In genomic region chr8:115010769-115011073, GRCm38 (mm10) we compare ENCODE assay signal across 17 mouse cellular contexts.
DNase-seq lines count a peak whose midpoint lies in the region; ATAC-seq and TF ChIP-seq lines count a peak whose summit lies in the region.
"Had no signal": no experiment of that assay in that cellular context is flagged by ENCODE, and none has a peak within 500 bp of the region (broad histone marks: within the 10 kb centered on the region; RNA-seq: fewer than 3 reads in every experiment).

No protein-coding gene starts in this region.

- no peak for TF ChIP-seq CTCF in lung, embryonic 14.5 days (IDR thresholded peaks at IDR 0.05; ENCODE audit: low read depth)

- peak overlapping the region; percentile 88 for H3K27ac ChIP-seq in lung, embryonic 14.5 days (ENCODE audit: low read depth)
- H3K27ac ChIP-seq in embryonic facial prominence, embryonic 11.5 days (replicated peaks; ENCODE audit: low read depth, low read length): no peak overlapping the region
- H3K27ac ChIP-seq in neural tube, embryonic 11.5 days (ENCODE audit: low read depth, low read length): no peak overlapping the region
- H3K27ac ChIP-seq: limb, embryonic 12.5 days had no signal

- peak; percentile 61 for ATAC-seq in lung, embryonic 14.5 days (ENCODE audit: insufficient read depth)
- no peak for ATAC-seq in embryonic facial prominence, embryonic 11.5 days (replicated peaks; ENCODE audit: insufficient number of reproducible peaks, low FRiP score, low TSS enrichment, low read depth)
- ATAC-seq in neural tube, embryonic 11.5 days (ENCODE audit: insufficient read depth, low FRiP score, low TSS enrichment): no peak
- ATAC-seq: forebrain, postnatal 0 days; hindbrain, embryonic 16.5 days had no signal

- H3K27me3 ChIP-seq in lung, embryonic 14.5 days (ENCODE audit: insufficient read depth, low read length): no peaks in the 10 kb centered on the region
- H3K27me3 ChIP-seq in embryonic facial prominence, embryonic 11.5 days (ENCODE audit: control insufficient read depth, insufficient read depth, low read length): no peaks in the 10 kb centered on the region
- no peaks in the 10 kb centered on the region for H3K27me3 ChIP-seq in neural tube, embryonic 11.5 days (ENCODE audit: control insufficient read depth, insufficient read depth, low read length)
- H3K27me3 ChIP-seq: heart, embryonic 15.5 days had no signal

- H3K4me3 ChIP-seq in lung, embryonic 14.5 days (ENCODE audit: low read depth, low read length): no peak overlapping the region
- no peak overlapping the region for H3K4me3 ChIP-seq in embryonic facial prominence, embryonic 11.5 days (ENCODE audit: low read depth, low read length)
- H3K4me3 ChIP-seq in neural tube, embryonic 11.5 days (ENCODE audit: low read depth, low read length): no peak overlapping the region
- H3K4me3 ChIP-seq: heart, embryonic 15.5 days; limb, embryonic 12.5 days had no signal

- peak overlapping the region; percentile 35 for H3K4me2 ChIP-seq in lung, embryonic 14.5 days
- H3K4me2 ChIP-seq in embryonic facial prominence, embryonic 11.5 days (ENCODE audit: low read depth, low read length): no peak overlapping the region; the same call in 1 of the 2 replicates
- H3K4me2 ChIP-seq in neural tube, embryonic 11.5 days (ENCODE audit: low read depth): peak overlapping the region; percentile 14
- H3K4me2 ChIP-seq: heart, embryonic 15.5 days; limb, embryonic 12.5 days had no signal

- H3K9me3 ChIP-seq in lung, embryonic 14.5 days (ENCODE audit: low read depth, low read length): no peaks in the 10 kb centered on the region
- H3K9me3 ChIP-seq in embryonic facial prominence, embryonic 11.5 days (replicated peaks; ENCODE audit: control insufficient read depth, low read length): no peaks in the 10 kb centered on the region
- no peaks in the 10 kb centered on the region for H3K9me3 ChIP-seq in neural tube, embryonic 11.5 days (ENCODE audit: control insufficient read depth, low read length)
- H3K9me3 ChIP-seq: heart, embryonic 15.5 days; limb, embryonic 12.5 days had no signal

- 36% methylated on average over 9 of the region's 9 CpGs for WGBS in lung, embryonic 14.5 days
- WGBS in embryonic facial prominence, embryonic 11.5 days: 27% methylated on average over 9 of the region's 9 CpGs
- WGBS in neural tube, embryonic 11.5 days: 33% methylated on average over 9 of the region's 9 CpGs

- DNase-seq in embryo, embryonic 10.5 days (ENCODE audit: low spot score): peak; percentile 45
- DNase-seq in embryo, embryonic 9.5 days (ENCODE audit: extremely low spot score): no peak
- DNase-seq in lung, embryonic 14.5 days: peak; percentile 79
- DNase-seq in lung, postnatal 36 days: no peak
- DNase-seq in embryonic facial prominence, embryonic 11.5 days (ENCODE audit: low spot score): peak; percentile 23
- DNase-seq in neural tube, embryonic 11.5 days (ENCODE audit: low spot score): no peak
- no peak for DNase-seq in Muller cell, postnatal 12 days (ENCODE audit: inconsistent ontology term)
- no peak for DNase-seq in right cerebral cortex, postnatal 25 days
- DNase-seq: cerebellum, adult 11-12 months; forebrain, postnatal 0 days; gastrocnemius, postnatal 36 days; kidney, postnatal 14 days; lung, adult 2 months; right cerebral cortex, postnatal 4 days had no signal

- H3K36me3 ChIP-seq in lung, embryonic 14.5 days (ENCODE audit: insufficient read depth): no peaks in the 10 kb centered on the region
- no peaks in the 10 kb centered on the region for H3K36me3 ChIP-seq in embryonic facial prominence, embryonic 11.5 days (replicated peaks; ENCODE audit: control insufficient read depth, insufficient read depth, low read depth, low read length)
- no peaks in the 10 kb centered on the region for H3K36me3 ChIP-seq in neural tube, embryonic 11.5 days (ENCODE audit: control insufficient read depth, insufficient read depth, low read length)
- H3K36me3 ChIP-seq: heart, embryonic 15.5 days; limb, embryonic 12.5 days had no signal

- no peak overlapping the region for H3K9ac ChIP-seq in lung, embryonic 14.5 days
- no peak overlapping the region for H3K9ac ChIP-seq in embryonic facial prominence, embryonic 11.5 days (replicated peaks; ENCODE audit: low read length)
- H3K9ac ChIP-seq in neural tube, embryonic 11.5 days (ENCODE audit: low read length): no peak overlapping the region; the same call in 1 of the 2 replicates
- H3K9ac ChIP-seq: forebrain, postnatal 0 days; heart, embryonic 15.5 days; limb, embryonic 12.5 days had no signal

- peaks cover 31% of the 10 kb centered on the region for H3K4me1 ChIP-seq in lung, embryonic 14.5 days (ENCODE audit: insufficient read depth)
- H3K4me1 ChIP-seq in embryonic facial prominence, embryonic 11.5 days (ENCODE audit: control insufficient read depth, insufficient read depth, low read length): no peaks in the 10 kb centered on the region
- peaks cover 12% of the 10 kb centered on the region for H3K4me1 ChIP-seq in neural tube, embryonic 11.5 days (ENCODE audit: control insufficient read depth, insufficient read depth, low read length)

Comparison
In these comparisons a context has a peak if more than half of its experiments do, and no peak if none do; other contexts are left out.
1. DNase-seq: peak in embryo, embryonic 10.5 days (single experiment), lung, embryonic 14.5 days (single experiment) and embryonic facial prominence, embryonic 11.5 days (single experiment); none in embryo, embryonic 9.5 days (single experiment), lung, postnatal 36 days (single experiment), neural tube, embryonic 11.5 days (single experiment), Muller cell, postnatal 12 days (single experiment) and right cerebral cortex, postnatal 25 days (single experiment).